Mouse (Mus musculus) lung, embryonic 15.5 days (tissue): Measurements from ENCODE around the gene Paxx. TPM values are rescaled to one million over a fixed set of nuclear protein-coding genes. Genes with fewer than 3 reads are reported as not detected.

Source experiments
- ATAC-seq: fragments of 200-750 bp; cut with Nextera tagmentation; 2 replicates; pipeline ENCODE4 v1.8.0; 2017; ENCODE audit warnings: moderate number of reproducible peaks, borderline replicate concordance; ENCODE audit not compliant: low FRiP score, low TSS enrichment; ENCODE audit errors: extremely low read depth
- H3K27ac ChIP-seq: fragments of 300-500 bp; sonication (generic); 2 replicates; pipeline ENCODE4 v1.5.1; 2015; ENCODE audit warnings: moderate library complexity, mild to moderate bottlenecking, inconsistent platforms
- H3K27me3 ChIP-seq: fragments of 300-500 bp; sonication (generic); 2 replicates; pipeline ENCODE4 v1.6.1; 2015; ENCODE audit warnings: inconsistent platforms
- H3K36me3 ChIP-seq: fragments of 300-500 bp; sonication (generic); 2 replicates; pipeline ENCODE4 v1.6.1; 2015; ENCODE audit warnings: inconsistent platforms
- H3K4me1 ChIP-seq: fragments of 300-500 bp; sonication (generic); 2 replicates; pipeline ENCODE4 v1.6.1; 2015; ENCODE audit warnings: inconsistent platforms
- H3K4me2 ChIP-seq: fragments of 300-500 bp; sonication (generic); 2 replicates; pipeline ENCODE4 v1.6.1; 2015; ENCODE audit warnings: inconsistent platforms, mild to moderate bottlenecking, moderate library complexity
- H3K4me3 ChIP-seq: fragments of 300-500 bp; sonication (generic); 2 replicates; pipeline ENCODE4 v1.5.1; 2015; ENCODE audit warnings: mild to moderate bottlenecking, inconsistent platforms
- H3K9ac ChIP-seq: fragments of 300-500 bp; sonication (generic); 2 replicates; pipeline ENCODE4 v1.6.1; 2015; ENCODE audit warnings: inconsistent platforms
- H3K9me3 ChIP-seq: fragments of 300-500 bp; sonication (generic); 2 replicates; pipeline ENCODE4 v1.6.1; 2016; ENCODE audit warnings: inconsistent platforms
- WGBS: fragments of 180-500 bp; shearing (Covaris S2); methylation state at CpG from one replicate; pipeline ENCODE4 v1.1.7; 2015; 5-methylcytosine and 5-hydroxymethylcytosine counted together
- polyA plus RNA-seq: library from polyadenylated mRNA; unstranded; fragments of >200 nt; fragmentation: Nextera tagmentation; extraction: Ambion mirVana; gene quantifications from 2 replicates; pipeline ENCODE4 v1.2.1, GENCODE M21; 2015

The Paxx gene
- polyA plus RNA-seq, 1 experiment from 2014 or later, result 37.0 TPM

GRCm38 (mm10) chr2:25461407-25461806 is 513 bp upstream of the Paxx start:
- ATAC-seq, result no peak
- H3K9ac ChIP-seq, result peak overlapping the region; percentile 32; the same call in 1 of the 2 replicates
- 17% methylated on average over 3 of the region's 3 CpGs for WGBS
- no peaks in the 10 kb centered on the region for H3K36me3 ChIP-seq
- no peaks in the 10 kb centered on the region for H3K9me3 ChIP-seq
- H3K4me1 ChIP-seq, result peaks cover 36% of the 10 kb centered on the region
- peak overlapping the region; percentile 69 for H3K4me3 ChIP-seq
- H3K27ac ChIP-seq, result peak overlapping the region; percentile 91
- H3K4me2 ChIP-seq, result peak overlapping the region; percentile 79
- H3K27me3 ChIP-seq, result no peaks in the 10 kb centered on the region

- no peaks in the 10 kb centered on the region for H3K9me3 ChIP-seq
- peak overlapping the region; percentile 79 for H3K4me2 ChIP-seq
- no peaks in the 10 kb centered on the region for H3K36me3 ChIP-seq
- peak overlapping the region; percentile 69 for H3K4me3 ChIP-seq
- H3K27me3 ChIP-seq, result no peaks in the 10 kb centered on the region
- peak overlapping the region; percentile 91 for H3K27ac ChIP-seq
- WGBS, result 22% methylated on average over 5 of the region's 5 CpGs
- H3K4me1 ChIP-seq, result peaks cover 42% of the 10 kb centered on the region
- H3K9ac ChIP-seq, result peak overlapping the region; percentile 52
- no peak; the same call in 1 of the 2 replicates for ATAC-seq
These were observed 759 bp downstream of the Paxx start for GRCm38 (mm10) chr2:25460135-25460534.

- H3K9me3 ChIP-seq, result no peaks in the 10 kb centered on the region
- H3K36me3 ChIP-seq, result no peaks in the 10 kb centered on the region
- 66% methylated on average over 5 of the region's 5 CpGs for WGBS
- 0 out of 2 replicates have a peak, but pooled peaks have one; percentile 20 for ATAC-seq
- H3K4me2 ChIP-seq, result peak overlapping the region; percentile 79
- no peak overlapping the region for H3K9ac ChIP-seq
- H3K4me3 ChIP-seq, result no peak overlapping the region
- H3K4me1 ChIP-seq, result peaks cover 42% of the 10 kb centered on the region
- no peaks in the 10 kb centered on the region for H3K27me3 ChIP-seq
- peak overlapping the region; percentile 91 for H3K27ac ChIP-seq
These were observed 2.0 kb downstream of the Paxx start for GRCm38 (mm10) chr2:25458911-25459310.

- Histone ChIP-seq H3K4me1 (peaks cover 42% of the 10 kb centered on the region), H3K36me3 (no peaks in the 10 kb centered on the region), H3K9ac (peak overlapping the region; percentile 12; the same call in 1 of the 2 replicates), H3K4me2 (peak overlapping the region; percentile 79), H3K9me3 (no peaks in the 10 kb centered on the region), H3K27ac (peak overlapping the region; percentile 91), H3K4me3 (peak overlapping the region; percentile 22), H3K27me3 (no peaks in the 10 kb centered on the region)
- 71% methylated on average over 9 of the region's 9 CpGs for WGBS
- ATAC-seq, result no peak
These were observed 3.6 kb downstream of the Paxx start for GRCm38 (mm10) chr2:25457022-25457896.

- ATAC-seq, result no peak
- Histone ChIP-seq H3K36me3 (no peaks in the 10 kb centered on the region), H3K4me1 (peaks cover 38% of the 10 kb centered on the region), H3K9me3 (no peaks in the 10 kb centered on the region), H3K27ac (peak within 1 kb of the TSS; percentile 91), H3K4me2 (peak within 1 kb of the TSS; percentile 79), H3K9ac (peak within 1 kb of the TSS; percentile 12; the same call in 1 of the 2 replicates), H3K27me3 (no peaks in the 10 kb centered on the region), H3K4me3 (peak within 1 kb of the TSS; percentile 22)
- 33% methylated on average over 14 of the region's 14 CpGs for WGBS
These were observed 4.5 kb downstream of the Paxx start, which contains the start of gene Clic3 for GRCm38 (mm10) chr2:25456205-25456953. Gene Clic3 (plus strand): TSS chr2:25456838.

- Histone ChIP-seq H3K27ac (no peak overlapping the region), H3K36me3 (no peaks in the 10 kb centered on the region), H3K4me1 (peaks cover 10% of the 10 kb centered on the region; the same call in 1 of the 2 replicates), H3K9me3 (no peaks in the 10 kb centered on the region), H3K27me3 (no peaks in the 10 kb centered on the region), H3K4me2 (no peak overlapping the region), H3K4me3 (no peak overlapping the region), H3K9ac (no peak overlapping the region)
- no peak for ATAC-seq
- 26% methylated on average over 1 of the region's 1 CpGs for WGBS
These were observed 7.9 kb downstream of the Paxx start for GRCm38 (mm10) chr2:25452951-25453350.

- Histone ChIP-seq H3K27ac (no peak overlapping the region), H3K27me3 (no peaks in the 10 kb centered on the region), H3K4me3 (no peak overlapping the region), H3K9me3 (no peaks in the 10 kb centered on the region), H3K36me3 (no peaks in the 10 kb centered on the region), H3K4me2 (no peak overlapping the region), H3K4me1 (peaks cover 5% of the 10 kb centered on the region; the same call in 1 of the 2 replicates), H3K9ac (no peak overlapping the region)
- no peak for ATAC-seq
- WGBS, result 76% methylated on average over 8 of the region's 8 CpGs
These were observed 9.8 kb downstream of the Paxx start for GRCm38 (mm10) chr2:25450853-25451647.

GRCm38 (mm10) chr2:25442682-25443081 is 18.2 kb downstream of the Paxx start:
- no peak for ATAC-seq
- 85% methylated on average over 14 of the region's 14 CpGs for WGBS
- H3K4me1 ChIP-seq, result no peaks in the 10 kb centered on the region

GRCm38 (mm10) chr2:25441067-25441466 is 19.8 kb downstream of the Paxx start:
- H3K9ac ChIP-seq, result no peak overlapping the region
- no peak overlapping the region for H3K27ac ChIP-seq
- no peak overlapping the region for H3K4me3 ChIP-seq
- WGBS, result 77% methylated on average over 20 of the region's 20 CpGs
- no peaks in the 10 kb centered on the region for H3K9me3 ChIP-seq
- no peaks in the 10 kb centered on the region for H3K4me1 ChIP-seq
- H3K4me2 ChIP-seq, result no peak overlapping the region
- no peaks in the 10 kb centered on the region for H3K36me3 ChIP-seq
- ATAC-seq, result no peak
- H3K27me3 ChIP-seq, result no peaks in the 10 kb centered on the region

More at GRCm38 (mm10) chr2:25442682-25443081, 18.2 kb downstream of the Paxx start:
- H3K27ac ChIP-seq, result no peak overlapping the region
- H3K9ac ChIP-seq, result no peak overlapping the region
- no peaks in the 10 kb centered on the region for H3K9me3 ChIP-seq
- H3K4me2 ChIP-seq, result no peak overlapping the region
- no peaks in the 10 kb centered on the region for H3K36me3 ChIP-seq
- no peak overlapping the region for H3K4me3 ChIP-seq
- no peaks in the 10 kb centered on the region for H3K27me3 ChIP-seq

GRCm38 (mm10) chr2:25436286-25436820 is 24.5 kb downstream of the Paxx start:
- Histone ChIP-seq H3K4me1 (no peaks in the 10 kb centered on the region), H3K27me3 (no peaks in the 10 kb centered on the region), H3K9me3 (no peaks in the 10 kb centered on the region), H3K27ac (no peak overlapping the region), H3K4me3 (no peak overlapping the region), H3K4me2 (no peak overlapping the region), H3K9ac (no peak overlapping the region), H3K36me3 (no peaks in the 10 kb centered on the region)
- no peak for ATAC-seq
- 87% methylated on average over 10 of the region's 10 CpGs for WGBS

GRCm38 (mm10) chr2:25434292-25434691 is 26.6 kb downstream of the Paxx start:
- Histone ChIP-seq H3K36me3 (no peaks in the 10 kb centered on the region), H3K27ac (no peak overlapping the region), H3K9me3 (no peaks in the 10 kb centered on the region), H3K4me2 (no peak overlapping the region), H3K4me1 (no peaks in the 10 kb centered on the region), H3K4me3 (no peak overlapping the region), H3K27me3 (peaks cover 6% of the 10 kb centered on the region), H3K9ac (no peak overlapping the region)
- 77% methylated on average over 8 of the region's 8 CpGs for WGBS
- no peak for ATAC-seq
